Mouse (Mus musculus) natural killer cell, adult 2 months (primary cell): Measurements from ENCODE around the gene Acsf3.

ENCODE experiments used
- DNase-seq, 2 experiments: peaks; one replicate each; pipeline ENCODE4 v3.0.0; 2022; ENCODE audit warnings: low spot score in 2 of 2

Acsf3 gene

DNA sequence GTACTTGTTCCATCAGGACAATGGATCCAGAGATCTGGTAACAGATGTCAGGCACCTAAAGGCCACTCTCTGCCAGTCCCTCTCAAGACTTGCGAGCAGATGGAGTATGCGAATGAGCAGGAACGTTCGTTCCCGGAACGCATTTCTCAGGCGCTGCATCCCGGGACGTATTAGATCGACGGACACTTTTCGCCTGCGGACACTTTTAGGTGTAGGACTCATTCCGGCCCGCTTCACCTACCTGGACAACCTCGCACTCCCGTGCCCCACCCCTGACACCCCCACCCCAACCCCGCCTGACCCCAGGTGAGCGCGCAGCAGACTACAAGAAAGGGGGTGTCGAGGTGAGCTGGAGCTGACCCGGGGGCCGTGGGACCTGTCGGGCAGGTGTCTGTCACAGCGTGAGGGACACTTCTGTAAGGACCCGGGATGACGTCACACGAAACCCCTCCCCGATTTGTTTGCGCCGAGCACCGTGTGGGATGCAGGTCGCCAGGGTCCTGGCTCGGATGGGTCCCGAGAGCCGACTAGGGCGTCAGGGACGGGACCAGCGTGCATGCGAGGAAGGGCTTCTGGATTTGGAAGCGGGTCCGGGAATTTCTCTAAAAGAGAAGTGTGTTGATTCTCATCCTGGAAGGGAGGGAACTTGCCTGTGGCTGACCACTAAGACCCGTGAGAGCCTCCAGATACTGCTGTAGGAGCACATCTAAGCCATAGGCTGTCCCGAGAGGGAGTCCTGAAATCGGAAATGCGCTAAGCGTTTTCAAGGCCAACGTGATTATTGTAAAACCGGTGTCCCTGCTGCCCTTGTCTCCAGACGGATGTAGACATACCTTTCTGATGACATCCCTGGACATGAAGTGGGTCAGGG is at the start of gene Acsf3:
Acsf3 (plus strand) TSS at position 202 of the 871 bp plus-strand sequence.
- peak; percentile 64 to 69 for DNase-seq

DNA sequence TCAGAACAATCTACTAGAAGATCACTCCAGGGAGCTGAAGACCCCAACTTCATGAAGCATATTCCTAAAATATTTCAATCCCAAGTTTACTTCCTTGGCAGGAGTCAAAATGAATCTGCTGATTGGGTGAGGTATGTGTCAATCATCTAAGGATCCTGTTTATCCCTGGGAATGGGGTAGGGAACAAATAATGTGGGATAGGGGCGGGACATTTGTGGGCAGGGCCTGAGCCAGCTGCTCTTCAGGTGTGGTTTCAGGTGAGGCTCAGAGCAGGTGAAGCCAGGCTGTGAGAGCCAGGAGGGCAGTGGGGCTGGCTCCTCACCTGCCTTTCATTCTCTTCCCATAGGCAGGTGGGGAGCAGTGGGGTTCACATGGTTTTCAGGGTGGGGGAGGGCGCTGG is 48.5 kb upstream of the Acsf3 start:
- no peak for DNase-seq

DNA sequence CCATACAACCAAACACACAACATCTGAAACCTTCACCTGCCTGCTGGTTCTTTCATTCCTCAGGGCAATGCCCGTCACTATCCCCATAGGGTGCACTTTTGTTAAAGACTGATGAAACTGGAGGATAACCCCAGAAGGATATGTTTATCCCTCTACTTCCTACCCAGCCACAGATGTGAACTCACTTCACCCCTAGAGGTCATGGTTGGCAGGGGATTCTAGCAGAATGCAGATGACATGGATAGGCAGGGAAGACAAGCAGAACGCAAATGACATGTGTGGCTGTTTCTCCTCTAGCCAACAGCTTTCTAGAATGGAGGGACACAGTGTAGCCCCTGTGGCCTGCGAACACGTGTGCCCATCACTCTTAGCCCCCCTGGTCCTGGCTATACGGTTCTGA is 47.9 kb upstream of the Acsf3 start:
- no peak for DNase-seq

DNA sequence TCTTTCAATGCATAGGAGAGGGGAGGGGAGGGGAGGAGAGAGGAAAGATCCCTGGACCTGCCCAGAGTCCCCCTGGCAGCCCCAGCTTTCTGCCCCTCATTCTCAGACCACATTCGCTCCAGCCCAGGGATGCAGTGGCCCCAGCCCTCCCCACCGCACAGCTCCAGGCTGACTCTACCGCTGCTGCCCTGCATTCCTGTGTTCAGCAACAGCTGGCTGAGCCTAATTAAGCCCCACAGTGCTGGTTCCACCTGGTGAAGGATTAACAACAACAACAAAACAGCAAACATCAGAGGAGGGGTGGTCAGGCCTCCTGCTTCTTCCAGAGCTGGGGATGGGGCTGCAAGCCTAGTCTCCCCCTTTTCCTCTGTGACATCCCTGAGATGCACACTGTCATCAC is 46.7 kb upstream of the Acsf3 start:
- DNase-seq, result no peak

DNA sequence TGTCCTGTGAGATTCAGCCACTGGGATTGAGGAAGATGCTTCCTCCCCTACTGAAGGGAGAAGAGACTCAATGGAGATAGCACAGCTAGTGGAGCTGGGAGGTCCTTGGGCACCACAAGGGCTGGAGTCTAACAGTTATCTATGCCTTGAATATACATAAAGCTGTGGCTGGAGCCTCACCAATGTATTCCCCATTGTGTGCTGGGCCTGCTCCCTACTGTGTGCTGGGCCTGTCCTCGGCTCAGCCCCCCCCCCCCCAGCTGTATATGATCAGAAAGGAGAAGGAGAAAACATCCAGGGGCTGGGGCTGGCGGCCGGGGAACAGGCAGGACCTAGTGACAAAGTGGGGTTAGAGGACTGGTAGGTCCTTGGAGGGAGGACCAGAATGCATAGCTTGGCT is 40.2 kb upstream of the Acsf3 start:
- DNase-seq, result no peak

DNA sequence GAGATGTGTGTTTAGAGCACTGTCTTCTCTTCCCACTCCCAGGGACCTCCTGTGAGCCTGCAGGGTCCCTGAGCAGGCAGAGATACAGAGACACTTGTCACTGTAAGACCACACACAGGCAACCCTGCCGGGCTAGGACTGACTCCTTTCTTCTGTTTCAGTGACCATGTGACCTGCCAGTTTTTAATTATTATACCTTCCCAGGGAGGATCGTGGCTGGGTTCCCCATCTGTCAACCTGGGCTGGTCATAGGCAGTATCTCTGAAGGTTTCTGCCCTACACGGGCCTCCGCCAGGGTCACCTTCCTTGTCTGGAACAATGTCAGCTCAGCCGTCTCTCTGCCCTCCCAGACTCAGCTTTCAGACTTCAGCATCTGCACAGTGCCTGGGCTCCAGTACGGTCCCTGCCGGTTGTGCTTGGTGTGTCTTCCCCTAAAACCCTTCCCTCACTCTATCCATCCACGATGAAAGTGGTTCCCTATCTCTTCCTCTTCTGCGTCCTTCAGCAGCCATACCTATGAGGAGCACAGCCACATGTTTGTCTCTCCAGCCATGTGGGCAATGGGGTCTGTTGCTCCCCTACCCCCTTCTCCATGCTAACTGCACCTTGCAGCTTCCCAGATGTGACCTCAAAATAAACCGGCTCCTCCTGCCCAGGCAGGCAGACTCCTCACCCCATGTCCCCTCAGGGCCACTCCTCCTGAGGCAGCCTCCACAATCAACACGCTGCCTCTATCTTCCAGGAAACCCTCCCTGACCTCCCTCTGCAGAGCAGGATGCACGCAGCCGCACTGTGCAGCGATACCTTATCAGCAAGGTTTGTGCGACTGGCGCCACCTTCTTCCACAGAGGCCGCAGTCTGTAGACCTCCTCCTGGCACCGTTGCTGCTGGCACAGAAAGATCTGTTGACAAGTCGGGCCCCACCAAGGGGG is 39.5 kb upstream of the Acsf3 start:
- DNase-seq, result no peak

DNA sequence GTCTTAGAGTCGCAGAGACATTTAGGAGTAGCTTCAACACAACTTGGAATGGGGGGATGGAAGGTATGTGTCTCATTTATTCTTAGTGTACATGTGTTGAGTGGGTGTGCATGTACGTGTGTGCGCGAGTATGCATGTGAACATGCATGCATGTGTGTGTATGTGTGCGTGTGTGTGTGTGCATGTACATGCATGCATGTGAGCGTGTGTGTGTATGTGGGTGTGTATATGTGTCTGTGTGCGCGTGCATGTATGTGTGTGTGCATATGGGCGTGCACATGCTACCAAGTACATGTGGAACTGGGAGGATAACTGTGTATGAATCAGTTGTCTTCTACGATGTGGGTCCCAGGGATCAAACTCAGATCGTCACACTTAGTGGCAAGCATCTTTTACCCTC is 38.7 kb upstream of the Acsf3 start:
- DNase-seq, result no peak

DNA sequence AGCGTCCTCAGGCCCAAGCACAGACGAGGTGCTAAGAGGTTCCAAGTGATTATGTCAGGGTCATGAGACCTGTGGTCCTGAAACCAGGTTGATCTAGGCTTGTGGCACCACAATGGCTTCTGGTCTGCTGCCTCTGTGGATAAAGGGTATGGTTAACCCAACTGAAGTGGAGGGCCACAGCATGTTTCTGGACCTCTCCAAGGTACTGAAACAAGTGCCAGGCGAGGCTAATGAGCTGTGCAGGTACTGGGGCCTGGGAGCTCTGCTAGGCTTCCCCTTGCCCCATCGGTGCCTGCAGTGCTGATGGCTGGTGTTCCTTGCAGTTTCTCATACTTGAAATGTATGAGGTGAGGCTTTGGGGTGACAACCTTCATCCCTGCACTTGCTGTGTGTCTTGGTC is 38.2 kb upstream of the Acsf3 start:
- no peak for DNase-seq

DNA sequence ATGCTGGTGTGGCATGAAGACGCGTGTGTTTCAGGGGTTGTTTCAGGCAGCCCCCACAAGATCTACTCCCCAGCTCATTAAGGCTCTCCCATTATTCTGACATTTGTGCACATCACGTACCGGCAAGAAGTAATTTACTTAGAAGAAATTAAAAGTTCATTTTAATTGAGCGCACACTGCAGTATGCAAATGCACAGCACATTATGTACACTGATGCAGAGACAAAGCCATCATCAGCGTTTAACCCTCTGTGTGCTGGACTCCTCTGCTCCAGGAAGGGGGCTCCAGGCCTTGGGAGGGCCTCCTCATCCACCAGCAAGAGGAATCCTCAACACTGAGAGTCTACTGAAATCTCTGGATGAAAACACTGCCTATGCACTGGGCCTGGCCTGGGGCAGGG is 37.4 kb upstream of the Acsf3 start:
- DNase-seq, result no peak

DNA sequence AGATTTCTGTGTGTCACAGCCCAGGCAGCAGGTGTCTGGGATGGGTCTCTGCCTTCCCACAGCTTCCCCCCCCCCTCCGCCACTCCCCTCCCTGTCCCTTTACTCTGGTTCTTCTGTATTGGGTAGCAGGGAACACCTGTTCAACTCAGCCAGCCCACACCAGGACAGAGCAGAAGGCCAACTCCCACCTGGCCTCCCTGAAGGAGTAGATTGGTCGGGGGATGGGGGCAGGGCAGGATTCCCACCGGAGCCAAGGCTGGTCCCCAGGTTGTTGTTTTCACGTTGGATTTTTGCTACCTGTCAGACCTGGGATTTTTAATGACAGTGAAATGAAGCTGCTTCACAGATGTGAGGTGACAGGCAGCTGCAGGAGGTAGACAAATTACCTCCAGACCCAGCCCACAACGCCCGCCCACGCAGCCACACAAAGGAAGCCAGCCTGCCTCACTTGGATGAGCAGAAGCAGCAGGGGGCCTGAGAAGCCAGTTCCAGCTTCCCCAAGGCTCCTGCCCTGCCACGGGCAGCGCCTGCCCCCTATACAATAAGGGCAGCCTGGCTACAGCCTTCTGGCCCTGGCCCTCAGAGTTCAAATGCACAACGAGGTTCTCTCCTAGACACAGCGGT is 36.1 kb upstream of the Acsf3 start:
- DNase-seq, result peak; percentile 31 to 79

DNA sequence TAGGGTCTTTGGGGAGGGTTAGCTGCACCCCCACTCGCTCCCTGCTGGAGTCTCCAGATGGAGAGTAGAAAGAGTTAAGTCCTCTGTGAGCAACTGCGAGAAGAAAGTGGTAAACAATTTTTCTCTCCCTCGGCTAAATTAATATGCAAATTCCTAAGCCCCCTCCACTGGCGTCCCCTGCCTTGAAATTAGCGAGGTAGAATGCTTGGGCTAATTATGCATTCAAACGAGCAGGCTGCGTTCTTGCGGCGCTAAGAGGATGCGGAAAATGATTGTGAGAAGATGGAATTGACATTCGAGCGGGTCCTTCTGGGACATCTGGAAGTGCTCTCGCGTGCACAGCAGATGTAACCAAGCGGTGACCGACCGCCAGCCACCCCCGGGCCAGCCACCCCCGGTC is 32.8 kb upstream of the Acsf3 start:
- DNase-seq, result no peak

DNA sequence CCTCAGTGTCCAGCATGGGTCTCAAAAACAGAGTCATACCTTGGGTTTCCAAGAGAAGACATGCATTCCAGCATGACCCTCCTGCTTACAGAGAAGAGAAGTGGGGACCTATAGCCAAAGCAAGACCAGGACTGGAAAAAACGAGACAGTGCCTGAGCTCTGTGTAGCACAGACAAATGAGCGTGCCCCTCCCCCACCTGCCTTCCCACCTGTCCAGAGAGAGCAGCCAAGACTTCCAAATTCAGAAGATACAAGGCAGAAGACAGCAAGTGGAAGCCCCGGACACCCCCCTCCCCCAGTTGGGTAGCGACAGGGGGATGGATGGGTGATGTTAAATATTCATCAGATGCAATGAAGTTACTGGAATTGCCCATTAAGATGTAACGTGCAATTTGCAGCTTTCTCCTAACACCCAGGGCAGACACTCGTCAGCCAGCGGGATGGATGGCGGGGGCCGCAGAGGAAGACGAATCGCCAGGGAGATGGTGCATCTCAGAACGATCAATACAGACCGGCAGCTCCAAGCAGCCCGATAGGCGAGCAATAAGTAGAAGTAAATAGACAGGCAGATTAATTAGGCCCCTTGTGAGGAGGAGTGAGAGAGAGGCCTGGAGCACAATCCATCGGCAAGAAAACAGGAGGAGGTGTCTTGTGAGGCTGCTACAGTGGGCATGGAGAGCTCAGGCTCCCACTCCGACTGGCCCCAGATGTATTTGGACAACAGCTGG is 30.1 kb upstream of the Acsf3 start:
- DNase-seq, result no peak

DNA sequence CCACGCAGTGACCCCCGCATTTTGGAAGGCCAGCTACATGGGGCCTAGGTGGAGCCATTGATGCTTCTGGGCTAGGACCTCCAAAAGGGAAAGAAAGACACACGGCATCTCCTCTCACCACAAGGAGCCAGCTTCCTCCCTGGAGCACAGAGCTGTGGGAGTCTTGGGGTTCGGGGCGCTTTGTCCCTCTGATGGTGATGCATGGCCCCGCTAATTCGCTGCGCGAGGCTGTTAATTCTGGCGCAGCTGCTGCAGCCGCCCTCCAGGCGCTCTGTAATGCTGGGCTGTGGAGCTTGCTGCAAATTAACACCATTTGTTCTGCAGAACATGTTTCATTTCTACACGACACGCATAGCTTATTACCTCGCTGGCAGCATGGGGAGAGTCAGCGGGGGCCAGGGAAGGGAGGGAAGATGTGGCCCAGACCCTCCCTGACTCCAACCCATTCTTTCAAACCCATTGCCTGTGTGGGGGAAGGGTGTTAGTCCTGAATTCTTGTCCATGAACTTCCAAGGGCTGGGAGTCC is 29.5 kb upstream of the Acsf3 start:
- DNase-seq, result no peak

DNA sequence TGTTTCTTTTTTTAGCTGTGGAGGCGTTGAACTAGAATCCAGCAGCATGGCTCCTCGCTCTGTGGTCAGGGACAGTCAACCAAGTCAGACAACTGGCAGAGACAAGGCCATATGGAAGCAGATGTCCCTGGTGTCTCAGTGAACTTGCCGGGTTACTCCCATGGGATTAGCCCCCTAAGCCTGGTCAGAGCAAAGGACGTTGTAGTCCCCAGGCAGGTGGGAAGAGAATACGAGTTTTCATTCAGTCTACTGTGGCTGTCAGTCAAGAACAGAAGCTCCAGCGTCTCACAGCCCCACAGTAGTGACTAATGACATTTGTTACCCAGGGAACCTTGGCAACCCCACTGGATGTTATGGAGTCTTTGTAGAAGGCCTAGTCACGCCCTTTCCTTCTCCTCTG is 28.8 kb upstream of the Acsf3 start:
- no peak for DNase-seq

DNA sequence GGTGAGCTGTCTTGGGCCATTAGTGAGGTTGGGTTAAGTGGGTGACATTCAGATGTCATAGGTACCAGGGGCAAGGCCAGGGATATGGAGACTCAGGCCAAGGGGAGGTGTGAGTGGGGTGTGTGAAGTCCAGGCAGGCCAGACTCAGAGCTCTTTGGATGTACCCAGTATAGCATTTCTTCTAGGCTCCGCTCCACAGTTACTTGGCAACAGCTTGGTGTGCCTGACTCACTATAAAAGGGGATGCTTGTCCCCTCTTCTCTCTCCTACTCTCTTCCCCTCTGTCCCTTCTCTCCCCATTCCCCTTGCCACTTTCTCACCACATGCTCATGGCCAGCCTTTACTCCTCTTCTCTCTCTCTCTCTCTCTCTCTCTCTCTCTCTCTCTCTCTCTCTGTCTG is 27.5 kb upstream of the Acsf3 start:
- DNase-seq, result no peak

DNA sequence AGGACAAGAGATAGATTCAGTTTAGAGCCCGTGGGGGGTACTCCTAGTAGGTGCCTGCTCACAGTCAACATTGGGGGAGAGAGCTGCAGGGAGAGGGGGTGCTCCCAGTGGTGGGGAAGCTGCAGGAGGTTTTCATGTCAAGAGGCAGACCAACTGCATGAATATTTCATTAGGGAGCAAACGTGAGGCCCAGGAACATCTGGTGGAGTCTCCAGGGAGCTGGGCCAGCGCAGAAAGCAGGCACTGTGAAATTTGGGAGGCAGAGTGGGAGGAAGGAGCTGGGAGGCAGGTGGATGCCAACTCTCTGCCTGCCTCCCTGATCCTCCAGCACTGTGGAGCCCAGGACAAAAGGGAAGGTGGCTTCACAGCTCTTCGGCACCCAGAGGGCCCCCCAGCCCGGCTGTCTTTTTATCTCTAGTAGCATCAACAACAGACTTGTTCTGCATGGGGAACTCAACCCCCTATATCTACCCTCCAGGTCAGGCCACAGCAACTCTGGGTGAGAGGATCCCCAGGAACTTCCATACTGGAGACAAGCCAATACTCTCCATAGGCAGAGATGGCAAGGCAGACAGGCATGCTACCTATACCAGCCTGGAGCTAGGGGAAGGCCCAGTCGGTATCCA is 25.8 kb upstream of the Acsf3 start:
- DNase-seq, result no peak

DNA sequence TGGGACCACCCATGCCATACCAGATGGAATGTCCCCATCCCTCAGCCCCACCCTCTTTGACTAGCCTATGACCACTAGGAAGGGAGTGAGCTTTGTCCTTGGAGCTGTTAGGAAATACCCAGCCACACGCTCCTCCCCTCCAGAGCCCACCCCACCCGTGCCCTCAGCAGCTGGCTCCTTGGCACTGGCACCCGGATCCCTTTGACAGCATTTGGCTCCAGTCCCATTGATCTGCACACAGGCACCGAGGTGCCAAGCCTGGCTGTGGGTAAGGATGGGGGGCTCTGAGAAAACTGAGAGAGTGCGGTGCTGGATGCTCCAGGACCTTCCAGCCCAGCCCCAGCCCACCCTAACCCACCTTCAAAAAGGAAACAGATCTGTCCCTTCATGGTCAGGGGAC is 23.9 kb upstream of the Acsf3 start:
- DNase-seq, result no peak

DNA sequence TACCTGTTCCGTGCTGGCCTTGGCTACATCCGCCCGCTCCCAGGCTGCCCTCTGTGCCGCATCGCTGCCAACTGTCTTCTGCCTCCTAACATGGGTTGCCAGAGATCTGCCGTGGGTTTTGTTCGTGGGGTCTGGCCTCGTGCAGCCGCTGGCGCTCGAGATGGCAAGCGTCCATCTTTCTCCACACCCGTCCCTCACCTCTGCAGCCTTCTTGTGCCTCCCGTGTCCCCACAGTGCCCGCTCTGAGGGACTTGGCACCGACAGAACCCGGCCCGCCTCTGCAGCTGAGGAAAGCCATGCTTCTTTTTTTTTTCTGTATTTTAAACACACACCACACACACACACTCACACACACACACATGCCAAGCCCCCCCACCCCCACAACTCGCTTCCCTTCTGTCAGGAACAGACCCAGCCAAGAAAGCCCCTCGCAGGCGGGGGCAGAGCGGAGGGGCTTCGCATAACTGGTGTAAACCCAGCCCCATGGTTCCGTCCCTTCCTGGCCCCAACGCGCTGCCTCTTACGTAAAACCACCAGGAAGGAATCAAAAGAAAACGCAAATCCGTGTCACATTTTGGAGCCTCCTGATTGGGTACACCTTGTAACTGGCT is 23.1 kb upstream of the Acsf3 start:
- no peak for DNase-seq

DNA sequence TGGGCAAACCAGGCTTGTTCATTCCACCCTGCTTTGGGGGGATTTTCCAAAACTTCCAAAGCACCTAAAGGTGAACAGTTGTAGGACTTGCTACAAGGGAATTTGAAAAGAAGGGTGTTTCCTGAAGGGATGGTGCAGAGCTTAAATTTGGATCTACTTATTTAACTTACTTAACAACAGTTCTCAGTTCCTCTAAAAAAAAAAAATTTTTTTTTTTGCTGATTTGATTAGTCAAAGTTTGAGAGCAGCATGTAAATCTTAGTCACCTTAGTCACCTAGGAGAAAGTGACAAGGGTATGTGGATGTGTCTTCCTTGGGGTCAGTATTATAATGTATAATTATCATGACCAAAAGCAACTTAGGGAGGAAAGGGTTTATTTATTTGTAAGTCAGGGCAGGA is 16.7 kb upstream of the Acsf3 start:
- no peak for DNase-seq

DNA sequence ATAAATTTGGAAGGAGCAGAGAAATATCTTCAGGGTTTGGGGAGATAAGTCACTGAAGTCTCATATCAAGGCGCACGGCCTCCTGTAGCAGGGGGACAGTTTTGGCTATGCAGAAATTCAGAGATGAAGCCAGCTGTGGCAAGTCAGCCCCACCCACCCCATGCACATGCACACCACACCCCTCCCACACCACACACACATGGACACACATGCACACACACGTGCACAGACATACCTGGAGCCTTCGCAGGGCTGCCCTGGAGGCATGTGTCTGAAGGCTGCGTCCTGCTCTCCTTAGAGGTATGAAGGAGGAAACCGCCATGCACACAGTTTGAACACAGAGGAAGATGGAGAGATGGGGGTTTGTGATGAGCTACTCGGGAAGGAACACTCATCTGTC is 15.2 kb upstream of the Acsf3 start:
- DNase-seq, result no peak

DNA sequence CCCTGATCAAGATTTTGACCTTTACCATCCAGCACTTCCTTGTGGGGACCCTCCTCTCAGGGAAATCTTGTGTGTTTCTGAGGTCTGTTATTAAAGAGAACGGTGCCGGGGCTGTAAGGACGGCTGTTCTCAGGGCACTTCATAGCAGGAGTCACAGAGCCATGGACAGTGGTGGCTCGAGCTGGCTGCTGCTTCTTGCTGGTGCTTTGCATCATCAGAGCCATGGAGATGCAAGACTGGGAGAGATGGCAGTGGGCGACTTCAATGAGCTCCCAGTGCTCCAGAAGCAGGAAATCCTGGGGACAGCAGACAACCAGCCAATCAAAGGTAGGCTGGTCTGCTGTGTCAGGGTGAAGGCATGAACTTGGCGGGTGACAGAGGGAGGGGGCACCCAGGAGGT is 14.2 kb upstream of the Acsf3 start:
- DNase-seq, result no peak
